Mouse (Mus musculus) hindbrain, embryonic 14.5 days (tissue): Measurements from ENCODE around the gene Cspg4. TPM values are rescaled to one million over a fixed set of nuclear protein-coding genes. Genes with fewer than 3 reads are reported as not detected.

Experiments used
- ATAC-seq: fragments of 200-750 bp; cut with Nextera tagmentation; 2 replicates; pipeline ENCODE4 v1.8.0; 2017; ENCODE audit warnings: moderate number of reproducible peaks, mild to moderate bottlenecking, moderate TSS enrichment, moderate library complexity; ENCODE audit not compliant: low FRiP score
- DNase-seq: peaks from one replicate; pipeline ENCODE4 v3.0.0-alpha.2; 2015; ENCODE audit warnings: low spot score
- H3K27ac ChIP-seq: fragments of 300-500 bp; sonication (generic); 2 replicates; pipeline ENCODE4 v1.5.1; 2014; ENCODE audit warnings: mild to moderate bottlenecking, moderate library complexity
- H3K27me3 ChIP-seq: fragments of 300-500 bp; sonication (generic); 2 replicates; pipeline ENCODE4 v1.6.1; 2014; ENCODE audit warnings: mild to moderate bottlenecking, low read length, mixed read lengths; ENCODE audit not compliant: control insufficient read depth, insufficient read depth
- H3K36me3 ChIP-seq: fragments of 300-500 bp; sonication (generic); replicated peaks from 2 replicates; pipeline ENCODE4 v1.6.1; 2014; ENCODE audit not compliant: control insufficient read depth, insufficient read depth
- H3K4me1 ChIP-seq: fragments of 300-500 bp; sonication (generic); replicated peaks from 2 replicates; pipeline ENCODE4 v1.6.1; 2014; ENCODE audit warnings: antibody characterized with exemption, low read length, mixed read lengths; ENCODE audit not compliant: control insufficient read depth, insufficient read depth
- H3K4me2 ChIP-seq: fragments of 300-500 bp; sonication (generic); replicated peaks from 2 replicates; pipeline ENCODE4 v1.6.1; 2014; ENCODE audit warnings: mild to moderate bottlenecking, moderate library complexity
- H3K4me3 ChIP-seq: fragments of 300-500 bp; sonication (generic); replicated peaks from 2 replicates; pipeline ENCODE4 v1.5.1; 2014; ENCODE audit warnings: mild to moderate bottlenecking, low read length
- H3K9ac ChIP-seq: fragments of 300-500 bp; sonication (generic); 2 replicates; pipeline ENCODE4 v1.6.1; 2014
- H3K9me3 ChIP-seq: fragments of 300-500 bp; sonication (generic); 2 replicates; pipeline ENCODE4 v1.6.1; 2016; ENCODE audit warnings: low read length; ENCODE audit not compliant: control insufficient read depth
- WGBS: fragments of 180-500 bp; shearing (Covaris S2); extraction: QIAGEN DNeasy Blood & Tissue Kit; methylation state at CpG from one replicate; pipeline ENCODE4 v1.1.7; 2014; 5-methylcytosine and 5-hydroxymethylcytosine counted together
- polyA plus RNA-seq: library from polyadenylated mRNA; unstranded; fragments of >200 nt; fragmentation: Nextera tagmentation; extraction: Ambion mirVana; gene quantifications from 2 replicates; pipeline ENCODE4 v1.2.1, GENCODE M21; 2014

The Cspg4 gene
- 5.5 and 6.8 TPM in 2 replicates for polyA plus RNA-seq

DNA sequence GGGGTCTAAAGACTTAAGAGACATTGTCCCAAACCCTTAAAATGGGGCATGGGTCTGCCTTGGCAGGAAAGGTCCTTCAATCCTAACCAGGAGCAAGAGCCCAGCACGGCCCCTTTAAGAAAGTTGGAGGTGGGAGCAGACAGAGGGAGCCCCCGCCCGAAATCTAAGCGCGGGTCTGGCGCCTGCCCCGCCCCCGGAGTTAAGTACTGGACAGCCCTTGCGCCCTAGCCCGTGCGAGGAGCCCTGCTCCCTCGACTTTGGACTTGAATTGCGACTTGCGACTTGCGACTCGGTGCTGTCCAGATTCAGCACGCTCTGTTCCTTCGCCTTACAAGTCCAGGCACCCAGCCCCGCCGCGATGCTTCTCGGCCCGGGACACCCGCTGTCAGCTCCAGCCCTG, at the start of gene Cspg4:
Gene Cspg4 (plus strand): TSS at position 202 of the 400 bp plus-strand sequence.
- no peaks in the 10 kb centered on the region for H3K36me3 ChIP-seq
- no peak for ATAC-seq
- peaks cover 10% of the 10 kb centered on the region; the same call in 1 of the 2 replicates for H3K4me1 ChIP-seq
- H3K9ac ChIP-seq = peak within 1 kb of the TSS; percentile 28; the same call in 1 of the 2 replicates
- peak within 1 kb of the TSS; percentile 40 for H3K4me2 ChIP-seq
- H3K27ac ChIP-seq = no peak within 1 kb of the TSS
- WGBS = 3% methylated on average over 24 of the region's 24 CpGs
- DNase-seq = no peak
- H3K27me3 ChIP-seq = peaks cover 34% of the 10 kb centered on the region
- H3K4me3 ChIP-seq = peak within 1 kb of the TSS; percentile 12
- no peaks in the 10 kb centered on the region for H3K9me3 ChIP-seq

DNA sequence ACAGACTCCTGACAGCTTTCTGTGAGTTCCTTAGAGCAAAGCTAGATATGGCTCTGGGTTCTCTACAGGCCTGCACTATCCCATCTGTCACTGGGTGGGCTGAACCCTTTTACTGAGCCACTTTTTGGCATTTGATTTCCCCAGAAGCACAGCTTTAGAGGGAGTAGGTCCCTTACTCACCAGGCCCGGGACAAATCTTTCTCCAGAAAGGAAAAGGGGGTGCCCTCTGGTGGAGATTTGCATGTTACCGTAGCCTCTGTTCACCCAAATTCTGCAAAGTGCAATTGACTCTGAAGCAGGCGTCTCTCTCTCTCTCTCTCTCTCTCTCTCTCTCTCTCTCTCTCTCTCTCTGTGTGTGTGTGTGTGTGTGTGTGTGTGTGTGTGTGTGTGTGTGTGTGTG, 39.9 kb upstream of the Cspg4 start:
- Histone ChIP-seq H3K9me3 (no peaks in the 10 kb centered on the region), H3K4me3 (no peak overlapping the region), H3K4me1 (peaks cover 15% of the 10 kb centered on the region), H3K4me2 (peak overlapping the region; percentile 50; the same call in 1 of the 2 replicates), H3K27ac (no peak overlapping the region), H3K36me3 (no peaks in the 10 kb centered on the region), H3K9ac (no peak overlapping the region), H3K27me3 (no peaks in the 10 kb centered on the region)
- ATAC-seq = no peak
- WGBS = 5% methylated on average over 3 of the region's 3 CpGs
- DNase-seq = peak; percentile 68

DNA sequence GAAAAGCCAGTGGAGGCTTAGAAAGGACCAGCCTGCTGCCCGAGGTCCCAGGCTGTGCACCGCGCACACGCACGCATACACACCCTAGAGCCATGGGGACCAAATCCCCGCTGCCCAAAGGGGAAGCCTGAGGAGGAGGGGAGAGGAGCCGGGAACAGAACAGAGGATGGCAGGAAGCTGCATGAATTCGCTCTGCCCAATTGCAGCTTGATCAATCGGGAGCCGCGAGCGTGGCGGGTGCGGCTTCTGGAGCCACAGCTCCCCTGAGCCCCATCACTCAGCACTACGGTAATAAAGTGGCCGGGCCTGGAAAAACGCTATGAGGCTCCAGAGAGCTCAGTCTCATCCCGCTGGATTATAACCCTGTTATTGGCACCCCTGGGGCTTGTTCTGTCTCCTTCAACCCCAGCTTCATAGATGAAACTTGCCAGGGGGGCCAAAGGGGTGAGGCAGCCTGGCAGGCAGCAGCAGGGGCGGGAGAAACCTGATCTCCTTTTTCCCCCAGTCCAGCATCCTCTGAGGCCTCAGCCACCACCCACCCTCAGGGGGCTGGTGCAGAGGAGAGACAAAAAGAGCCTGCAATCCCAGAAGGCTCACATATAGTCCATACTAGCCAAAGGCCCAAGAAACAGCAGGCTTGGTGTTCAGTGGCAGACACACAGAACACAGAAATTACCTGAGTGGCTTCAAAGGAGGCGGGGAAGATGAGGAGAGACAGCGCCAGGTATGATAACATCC, 39.2 kb upstream of the Cspg4 start:
- ATAC-seq (peak; percentile 37; the same call in 1 of the 2 replicates), DNase-seq (peak; percentile 39)
- peak overlapping the region; percentile 50 for H3K4me2 ChIP-seq
- peaks cover 23% of the 10 kb centered on the region for H3K4me1 ChIP-seq
- no peaks in the 10 kb centered on the region for H3K27me3 ChIP-seq
- 9% methylated on average over 21 of the region's 21 CpGs for WGBS
- H3K36me3 ChIP-seq = no peaks in the 10 kb centered on the region
- H3K4me3 ChIP-seq = peak overlapping the region; percentile 18; the same call in 1 of the 2 replicates
- H3K9ac ChIP-seq = peak overlapping the region; percentile 43; the same call in 1 of the 2 replicates
- H3K9me3 ChIP-seq = no peaks in the 10 kb centered on the region
- H3K27ac ChIP-seq = peak overlapping the region; percentile 55; the same call in 1 of the 2 replicates

DNA sequence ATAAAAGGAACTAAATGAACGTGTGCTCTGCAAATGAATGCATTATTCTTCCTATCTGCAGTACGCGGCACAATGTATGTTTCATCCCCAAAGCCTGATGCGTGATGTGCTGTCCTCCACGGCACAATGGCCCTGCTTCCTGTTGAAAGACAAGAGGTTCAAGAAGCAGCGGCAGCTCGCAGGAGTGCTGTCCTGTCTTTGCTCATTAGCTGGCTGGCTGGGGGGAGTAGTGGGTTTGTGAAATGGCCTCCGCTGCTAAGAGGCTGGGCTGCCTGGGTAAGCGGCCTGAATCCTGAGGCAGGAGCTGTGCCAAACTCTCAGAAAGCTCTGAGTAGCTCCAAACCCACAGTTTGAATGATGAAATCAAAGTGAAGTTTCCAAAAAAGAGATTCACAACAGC, 36.7 kb upstream of the Cspg4 start:
- Histone ChIP-seq H3K4me3 (no peak overlapping the region), H3K27ac (no peak overlapping the region), H3K4me1 (peaks cover 35% of the 10 kb centered on the region), H3K9ac (no peak overlapping the region), H3K9me3 (no peaks in the 10 kb centered on the region), H3K27me3 (no peaks in the 10 kb centered on the region), H3K4me2 (no peak overlapping the region), H3K36me3 (no peaks in the 10 kb centered on the region)
- 19% methylated on average over 9 of the region's 9 CpGs for WGBS
- ATAC-seq (no peak), DNase-seq (no peak)

DNA sequence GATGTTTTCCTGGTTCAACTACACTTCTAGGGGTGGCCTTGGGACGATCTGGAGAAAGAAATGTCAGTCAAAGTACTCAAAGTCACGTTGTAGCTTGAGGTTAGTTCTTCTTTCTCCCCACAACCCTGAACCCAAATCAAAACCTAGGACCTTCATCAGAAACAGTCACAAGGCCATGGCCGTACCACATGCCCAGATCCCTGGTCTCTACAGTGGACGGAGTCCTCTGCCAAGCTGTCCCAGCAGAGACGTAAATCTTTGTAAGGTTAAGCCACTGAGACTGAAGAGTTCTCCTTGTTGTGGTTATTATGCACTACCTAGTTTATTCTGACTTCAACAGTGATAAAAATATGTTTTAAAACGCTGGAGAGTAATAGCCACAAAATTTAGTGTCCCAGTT, 36.0 kb upstream of the Cspg4 start:
- Histone ChIP-seq H3K27me3 (no peaks in the 10 kb centered on the region), H3K9me3 (no peaks in the 10 kb centered on the region), H3K36me3 (no peaks in the 10 kb centered on the region), H3K4me3 (no peak overlapping the region), H3K4me1 (peaks cover 39% of the 10 kb centered on the region), H3K27ac (no peak overlapping the region), H3K4me2 (no peak overlapping the region), H3K9ac (no peak overlapping the region)
- 87% methylated on average over 6 of the region's 6 CpGs for whole genome bisulfite sequencing
- no peak for ATAC-seq
- DNase-seq = no peak

DNA sequence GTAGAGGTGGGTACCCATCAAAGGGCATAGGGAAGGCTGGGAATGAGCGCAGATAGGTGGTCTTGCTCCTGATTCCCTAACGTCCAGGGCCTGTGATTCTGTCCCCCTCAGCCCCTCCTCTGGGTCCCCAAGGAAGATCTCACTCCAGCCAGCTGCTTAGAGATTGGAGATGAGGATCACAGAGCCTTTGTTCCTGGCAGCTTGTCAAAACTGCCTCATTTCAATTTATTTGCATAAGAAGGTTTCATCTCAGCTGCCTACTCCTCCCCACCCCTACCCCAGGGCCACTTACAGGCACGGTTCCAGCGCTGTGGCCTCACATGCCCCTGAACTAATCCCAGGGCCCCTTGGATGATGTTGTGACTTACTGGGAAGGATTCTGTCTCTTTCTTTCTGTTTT, 34.7 kb upstream of the Cspg4 start:
- no peaks in the 10 kb centered on the region for H3K9me3 ChIP-seq
- H3K9ac ChIP-seq = no peak overlapping the region; the same call in 1 of the 2 replicates
- no peak overlapping the region for H3K4me3 ChIP-seq
- no peaks in the 10 kb centered on the region for H3K27me3 ChIP-seq
- H3K4me2 ChIP-seq = no peak overlapping the region
- 9% methylated on average over 4 of the region's 4 CpGs for WGBS
- DNase-seq (peak; percentile 72), ATAC-seq (peak; percentile 33; the same call in 1 of the 2 replicates)
- no peaks in the 10 kb centered on the region for H3K36me3 ChIP-seq
- no peak overlapping the region for H3K27ac ChIP-seq
- H3K4me1 ChIP-seq = peaks cover 39% of the 10 kb centered on the region

DNA sequence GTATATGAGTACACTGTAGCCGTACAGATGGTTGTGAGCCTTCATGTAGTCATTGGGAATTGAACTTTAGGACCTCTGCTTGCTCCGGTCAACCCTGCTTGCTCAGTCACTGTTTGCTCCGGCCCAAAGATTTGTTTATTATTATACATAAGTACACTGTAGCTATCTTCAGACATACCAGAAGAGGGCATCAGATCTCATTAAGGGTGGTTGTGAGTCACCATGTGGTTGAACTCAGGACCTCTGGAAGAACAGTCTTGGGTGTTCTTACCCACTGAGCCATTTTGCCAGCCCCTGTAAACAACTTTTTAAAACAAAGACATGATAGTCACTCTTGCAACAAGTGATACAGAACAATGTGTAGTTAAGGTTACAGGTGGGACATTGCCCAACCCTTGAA, 32.9 kb upstream of the Cspg4 start:
- ATAC-seq = no peak
- Histone ChIP-seq H3K9me3 (no peaks in the 10 kb centered on the region), H3K4me3 (no peak overlapping the region), H3K36me3 (no peaks in the 10 kb centered on the region), H3K4me2 (no peak overlapping the region), H3K27ac (no peak overlapping the region), H3K4me1 (peaks cover 30% of the 10 kb centered on the region), H3K9ac (no peak overlapping the region), H3K27me3 (no peaks in the 10 kb centered on the region)
- DNase-seq = no peak
- 88% methylated on average over 3 of the region's 3 CpGs for WGBS

DNA sequence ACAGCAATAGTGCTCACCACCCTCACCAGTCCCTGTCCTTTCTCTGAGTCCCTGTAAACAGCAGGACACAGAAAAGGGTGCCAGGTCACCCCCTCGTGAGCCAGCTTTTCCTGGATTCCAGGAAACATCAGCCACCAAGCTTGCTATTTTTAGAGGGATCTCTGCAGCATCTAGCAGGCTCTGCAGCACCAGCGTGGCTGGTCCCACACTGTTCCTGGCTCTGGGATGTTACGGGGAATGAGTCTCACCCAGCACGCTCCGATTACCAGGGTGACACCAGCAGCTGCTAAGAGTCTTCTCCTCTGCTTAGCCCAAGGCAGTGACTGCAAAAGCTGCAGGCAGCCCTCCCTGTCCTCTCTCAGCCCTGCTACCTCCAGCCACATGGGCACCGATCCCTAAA, 31.9 kb upstream of the Cspg4 start:
- Histone ChIP-seq H3K36me3 (no peaks in the 10 kb centered on the region), H3K4me2 (no peak overlapping the region), H3K9ac (no peak overlapping the region), H3K27ac (no peak overlapping the region), H3K4me1 (peaks cover 29% of the 10 kb centered on the region), H3K4me3 (no peak overlapping the region), H3K27me3 (no peaks in the 10 kb centered on the region), H3K9me3 (no peaks in the 10 kb centered on the region)
- ATAC-seq = no peak
- DNase-seq = no peak
- WGBS = 31% methylated on average over 6 of the region's 6 CpGs

DNA sequence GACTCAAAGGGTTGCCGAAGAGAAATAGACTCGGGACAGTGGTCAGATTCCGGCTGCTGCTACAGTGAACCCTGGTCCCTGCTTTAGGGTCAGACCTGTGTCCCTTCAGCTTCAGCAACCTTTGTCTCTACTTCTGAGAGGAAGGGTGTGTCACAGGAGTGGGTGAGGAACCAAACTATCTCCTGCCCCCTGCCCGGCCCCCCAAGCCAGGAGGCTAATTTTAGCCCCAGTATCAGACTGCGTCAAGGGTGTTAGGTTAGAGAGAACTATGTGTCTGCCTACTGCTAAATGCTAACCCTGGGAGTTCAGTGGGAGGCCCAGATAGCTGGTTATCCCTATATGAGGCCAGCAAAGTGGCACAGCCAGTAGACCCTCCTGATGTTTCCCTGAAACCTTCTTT, 29.7 kb upstream of the Cspg4 start:
- no peak for DNase-seq
- peaks cover 21% of the 10 kb centered on the region for H3K4me1 ChIP-seq
- no peak for ATAC-seq
- no peak overlapping the region for H3K4me3 ChIP-seq
- H3K9ac ChIP-seq = no peak overlapping the region
- no peak overlapping the region for H3K27ac ChIP-seq
- H3K36me3 ChIP-seq = no peaks in the 10 kb centered on the region
- H3K4me2 ChIP-seq = no peak overlapping the region
- no peaks in the 10 kb centered on the region for H3K9me3 ChIP-seq
- WGBS = 84% methylated on average over 5 of the region's 5 CpGs
- no peaks in the 10 kb centered on the region for H3K27me3 ChIP-seq
